Mouse (Mus musculus): Measurements from ENCODE around the gene Itgav. TPM values are rescaled to one million over a fixed set of nuclear protein-coding genes. Genes with fewer than 3 reads are reported as not detected.

The Itgav gene
- polyA plus RNA-seq, 1 experiment from 2014 or later, result 12.4 TPM

DNA sequence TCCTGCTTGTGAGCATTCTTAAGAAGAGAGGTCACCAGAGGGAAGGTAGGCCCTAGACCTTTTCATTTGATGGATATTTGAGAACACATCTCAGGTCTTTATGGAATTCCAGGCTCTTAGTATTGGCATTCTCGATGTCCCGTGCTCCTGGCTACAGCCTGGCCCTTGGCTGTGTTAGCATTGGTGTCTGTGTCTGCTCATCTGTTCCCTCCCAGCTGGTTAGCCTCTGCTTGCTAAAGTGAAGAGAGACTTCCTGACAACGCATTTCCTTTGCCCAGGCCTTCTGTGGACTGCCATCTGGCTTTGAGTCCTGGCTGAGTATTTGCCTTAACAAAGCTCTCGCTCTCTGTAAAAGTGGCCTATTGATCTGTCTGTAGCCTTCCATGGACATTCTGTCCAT, 108.7 kb downstream of the Itgav start:
- no peak for ATAC-seq (ENCODE audit: insufficient read depth)
- H3K9me3 ChIP-seq (replicated peaks), result no peaks in the 10 kb centered on the region
- H3K4me2 ChIP-seq, result no peak overlapping the region
- no peaks in the 10 kb centered on the region for H3K27me3 ChIP-seq
- H3K27ac ChIP-seq (replicated peaks), result no peak overlapping the region
- no peak overlapping the region for H3K4me3 ChIP-seq (replicated peaks)
- WGBS (ENCODE audit: insufficient replicate concordance), result 58% methylated on average over 4 of the region's 4 CpGs
- no peak overlapping the region for H3K9ac ChIP-seq
- no peaks in the 10 kb centered on the region for H3K4me1 ChIP-seq (replicated peaks)
- no peaks in the 10 kb centered on the region for H3K36me3 ChIP-seq (replicated peaks)

DNA sequence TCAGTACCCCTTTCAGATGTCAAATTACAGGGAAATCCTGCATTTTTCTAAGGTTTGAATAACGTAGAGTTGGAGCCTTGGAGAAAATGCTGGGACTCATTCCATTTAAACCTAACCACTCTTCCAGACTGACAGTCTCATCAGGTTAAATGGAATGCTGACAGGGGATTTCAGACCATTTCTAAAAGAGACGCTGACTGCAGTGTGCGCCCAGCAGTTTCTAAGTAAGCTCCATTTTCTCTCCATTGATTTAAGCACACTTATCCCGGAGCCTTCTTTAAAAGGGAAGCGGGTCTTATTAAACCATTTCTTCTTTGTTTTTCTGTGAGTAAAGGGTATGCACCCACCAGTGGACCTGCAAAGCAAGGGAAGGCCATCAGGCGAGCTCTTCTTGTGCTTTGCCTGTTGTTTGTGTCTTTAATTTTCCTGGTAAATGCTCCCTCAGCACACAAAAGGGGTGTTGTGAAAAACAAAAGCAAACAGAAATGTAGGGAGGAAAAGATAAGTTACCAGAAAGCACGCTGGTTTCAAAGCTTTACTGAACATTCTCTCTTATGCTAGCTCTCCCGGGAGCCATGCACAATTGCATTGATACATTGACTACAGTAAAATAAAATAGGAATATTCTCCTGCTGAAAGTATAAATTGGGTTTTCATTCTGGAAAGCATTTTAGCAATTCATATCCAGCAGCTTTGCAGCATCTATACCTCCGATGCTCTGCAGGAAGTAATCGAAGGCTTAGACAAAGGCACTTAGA, 111.3 kb downstream of the Itgav start:
- Histone ChIP-seq H3K27me3 (no peaks in the 10 kb centered on the region), H3K27ac (replicated peaks) (no peak overlapping the region), H3K4me3 (replicated peaks) (no peak overlapping the region), H3K9ac (no peak overlapping the region), H3K9me3 (replicated peaks) (no peaks in the 10 kb centered on the region), H3K36me3 (replicated peaks) (no peaks in the 10 kb centered on the region), H3K4me2 (no peak overlapping the region), H3K4me1 (replicated peaks) (no peaks in the 10 kb centered on the region)
- WGBS (ENCODE audit: insufficient replicate concordance), result 58% methylated on average over 10 of the region's 10 CpGs
- ATAC-seq (ENCODE audit: insufficient read depth), result no peak

DNA sequence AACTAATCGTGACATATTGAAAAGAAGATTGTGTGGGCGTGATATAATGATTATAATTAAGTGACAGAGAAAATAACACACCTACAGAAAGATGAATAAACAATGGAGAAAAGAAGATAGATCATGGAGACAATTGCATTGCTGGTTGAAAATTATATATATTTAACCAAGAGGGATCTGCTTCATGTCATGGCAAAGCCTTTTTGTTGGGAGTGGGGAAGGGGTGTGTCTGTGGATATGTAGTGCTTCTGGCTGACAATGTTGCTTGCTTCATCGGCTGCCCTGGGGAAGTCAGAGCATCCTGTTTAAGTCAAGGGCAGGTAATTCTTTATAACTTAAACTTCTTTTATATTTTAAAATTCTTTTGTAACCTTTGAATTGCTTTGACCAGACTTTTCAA, 124.3 kb downstream of the Itgav start:
- Histone ChIP-seq H3K36me3 (replicated peaks) (no peaks in the 10 kb centered on the region), H3K4me1 (replicated peaks) (no peaks in the 10 kb centered on the region), H3K4me3 (replicated peaks) (no peak overlapping the region), H3K4me2 (no peak overlapping the region), H3K9ac (no peak overlapping the region), H3K9me3 (replicated peaks) (no peaks in the 10 kb centered on the region), H3K27ac (replicated peaks) (no peak overlapping the region), H3K27me3 (no peaks in the 10 kb centered on the region)
- 68% methylated on average over 3 of the region's 3 CpGs for WGBS (ENCODE audit: insufficient replicate concordance)
- ATAC-seq (ENCODE audit: insufficient read depth), result no peak

DNA sequence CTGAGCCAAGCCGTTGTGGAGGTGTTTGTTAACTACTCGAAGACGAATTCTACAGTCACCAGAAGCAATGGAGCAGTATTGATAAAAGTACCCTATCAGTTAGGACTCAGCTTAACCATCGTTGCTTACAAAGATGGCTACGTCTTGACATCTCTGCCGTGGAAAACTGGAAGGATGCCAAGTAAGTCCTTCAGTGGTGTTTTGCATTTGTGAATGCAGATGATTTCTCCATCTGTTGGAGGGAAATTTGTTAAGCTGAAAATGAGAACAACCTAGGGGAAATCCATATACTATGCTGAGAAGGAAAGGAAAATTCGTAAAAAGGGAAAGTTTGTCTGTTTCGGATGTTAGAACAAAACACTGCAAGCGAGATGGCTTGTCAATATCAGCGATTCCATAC, 129.2 kb downstream of the Itgav start:
- Histone ChIP-seq H3K4me1 (replicated peaks) (no peaks in the 10 kb centered on the region), H3K9ac (no peak overlapping the region), H3K9me3 (replicated peaks) (no peaks in the 10 kb centered on the region), H3K36me3 (replicated peaks) (no peaks in the 10 kb centered on the region), H3K27me3 (no peaks in the 10 kb centered on the region), H3K4me3 (replicated peaks) (no peak overlapping the region), H3K4me2 (no peak overlapping the region), H3K27ac (replicated peaks) (no peak overlapping the region)
- ATAC-seq (ENCODE audit: insufficient read depth), result no peak
- WGBS (ENCODE audit: insufficient replicate concordance), result 70% methylated on average over 10 of the region's 10 CpGs

DNA sequence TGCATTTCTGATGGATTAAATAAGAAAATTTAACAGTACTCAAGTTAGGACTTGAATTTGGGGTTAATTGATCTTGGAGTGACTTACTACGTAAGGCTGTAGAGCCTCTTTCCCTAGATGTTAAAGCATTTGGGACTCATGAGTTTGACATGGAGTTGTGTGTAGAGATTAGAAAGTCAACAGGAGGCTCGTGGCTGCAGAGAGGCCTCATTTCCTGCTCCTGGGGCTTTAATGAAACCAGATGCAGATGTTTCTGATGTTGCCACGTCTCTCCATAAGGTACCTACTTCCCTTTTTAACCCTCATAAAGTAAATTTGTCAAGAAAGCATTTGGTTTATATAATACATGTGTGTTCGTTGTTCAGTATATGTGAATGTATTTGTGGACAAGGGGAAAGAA, 132.0 kb downstream of the Itgav start:
- H3K9me3 ChIP-seq (replicated peaks), result no peaks in the 10 kb centered on the region
- no peak overlapping the region for H3K9ac ChIP-seq
- H3K27ac ChIP-seq (replicated peaks), result no peak overlapping the region
- no peaks in the 10 kb centered on the region for H3K36me3 ChIP-seq (replicated peaks)
- no peak for ATAC-seq (ENCODE audit: insufficient read depth)
- H3K4me2 ChIP-seq, result no peak overlapping the region
- no peaks in the 10 kb centered on the region for H3K4me1 ChIP-seq (replicated peaks)
- no peaks in the 10 kb centered on the region for H3K27me3 ChIP-seq
- 20% methylated on average over 4 of the region's 4 CpGs for WGBS (ENCODE audit: insufficient replicate concordance)
- no peak overlapping the region for H3K4me3 ChIP-seq (replicated peaks)

Other genes with a start within 250 kb of the Itgav start
- gene Zc3h15, start 80.0 kb upstream of the Itgav start, polyA plus RNA-seq (2015; fragmentation: Nextera tagmentation; extraction: Ambion mirVana), result 35.3 and 47.0 TPM in 2 replicates
- 0.25 and 0.44 TPM in 2 replicates for gene Fam171b, start 88.2 kb downstream of the Itgav start, polyA plus RNA-seq (2015; fragmentation: Nextera tagmentation; extraction: Ambion mirVana)
- gene Zswim2, start 216.8 kb downstream of the Itgav start, polyA plus RNA-seq (2015; fragmentation: Nextera tagmentation; extraction: Ambion mirVana), result not detected in 2 replicates
- not detected in 2 replicates for gene Gm13698, start 231.3 kb downstream of the Itgav start, polyA plus RNA-seq (2015; fragmentation: Nextera tagmentation; extraction: Ambion mirVana)
- not detected in 2 replicates for gene Gm13693, start 237.1 kb downstream of the Itgav start, polyA plus RNA-seq (2015; fragmentation: Nextera tagmentation; extraction: Ambion mirVana)
- gene Gm13695, start 242.9 kb downstream of the Itgav start, polyA plus RNA-seq (2015; fragmentation: Nextera tagmentation; extraction: Ambion mirVana), result not detected in 2 replicates
- gene Gm13696, start 248.7 kb downstream of the Itgav start, polyA plus RNA-seq (2015; fragmentation: Nextera tagmentation; extraction: Ambion mirVana), result not detected in 2 replicates

Measured in liver, embryonic 15.5 days (tissue).